In the genomic region with DNA sequence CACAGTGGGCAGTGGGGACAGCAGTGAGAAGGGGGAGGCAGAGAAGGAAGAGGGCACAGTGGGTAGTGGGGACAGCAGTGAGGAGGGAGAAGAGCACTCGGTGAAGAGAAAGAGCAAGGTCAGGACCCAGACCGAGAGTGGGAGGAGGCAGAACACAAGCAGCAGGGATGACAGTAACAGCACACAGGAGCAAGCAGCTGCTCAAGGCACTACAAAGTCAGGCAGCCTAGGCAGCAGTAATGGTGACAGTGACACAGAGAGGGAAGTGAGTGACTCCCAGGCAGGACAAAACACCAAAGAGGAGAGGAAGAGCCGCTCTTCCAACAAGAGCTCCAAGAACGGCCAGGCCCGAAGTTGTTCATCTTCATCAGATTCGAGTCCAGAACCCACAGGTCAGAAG, we compare ENCODE assay signal across 9 mouse cellular contexts. TPM values are rescaled to one million over a fixed set of nuclear protein-coding genes. Genes with fewer than 3 reads are reported as not detected.
DNase-seq lines count a peak whose midpoint lies in the region; ATAC-seq and TF ChIP-seq lines count a peak whose summit lies in the region.
"Had no signal": no experiment of that assay in that cellular context is flagged by ENCODE, and none has a peak within 500 bp of the region (broad histone marks: within the 10 kb centered on the region; RNA-seq: fewer than 3 reads in every experiment).

No protein-coding gene starts in this region.

- peak overlapping the region; percentile 70 for H3K9ac ChIP-seq in neural tube, embryonic 11.5 days (ENCODE audit: low read length)
- no peak overlapping the region for H3K9ac ChIP-seq in forebrain, postnatal 0 days
- peak overlapping the region; percentile 75; the same call in 1 of the 2 replicates for H3K9ac ChIP-seq in liver, embryonic 15.5 days

- peak overlapping the region; percentile 85 for H3K4me2 ChIP-seq in neural tube, embryonic 11.5 days (ENCODE audit: low read depth)
- H3K4me2 ChIP-seq in forebrain, postnatal 0 days (ENCODE audit: low read depth), result peak overlapping the region; percentile 81; the same call in 1 of the 2 replicates
- H3K4me2 ChIP-seq in liver, embryonic 15.5 days, result peak overlapping the region; percentile 97

- no peak for TF ChIP-seq CTCF in forebrain, postnatal 0 days (IDR thresholded peaks at IDR 0.05; ENCODE audit: low read depth)

- peaks cover 22% of the 10 kb centered on the region for H3K4me1 ChIP-seq in neural tube, embryonic 11.5 days (ENCODE audit: control insufficient read depth, insufficient read depth, low read length)
- H3K4me1 ChIP-seq in forebrain, postnatal 0 days (ENCODE audit: insufficient read depth), result peaks cover 15% of the 10 kb centered on the region; the same call in 1 of the 2 replicates
- peaks cover 44% of the 10 kb centered on the region for H3K4me1 ChIP-seq in liver, embryonic 15.5 days (replicated peaks)

- 0 out of 2 replicates have a peak overlapping the region, but pooled peaks have one; percentile 14 for H3K27ac ChIP-seq in neural tube, embryonic 11.5 days (ENCODE audit: low read depth, low read length)
- H3K27ac ChIP-seq in forebrain, postnatal 0 days (ENCODE audit: low read depth, low read length), result peak overlapping the region; percentile 35; the same call in 1 of the 2 replicates
- H3K27ac ChIP-seq in liver, embryonic 15.5 days (replicated peaks), result no peak overlapping the region

- no peak for ATAC-seq in neural tube, embryonic 11.5 days (ENCODE audit: insufficient read depth, low FRiP score, low TSS enrichment)
- ATAC-seq in forebrain, postnatal 0 days, result no peak
- ATAC-seq in liver, embryonic 15.5 days (ENCODE audit: insufficient read depth), result no peak

- H3K36me3 ChIP-seq in neural tube, embryonic 11.5 days (ENCODE audit: control insufficient read depth, insufficient read depth, low read length), result peaks cover 18% of the 10 kb centered on the region
- H3K36me3 ChIP-seq in forebrain, postnatal 0 days (ENCODE audit: insufficient read depth), result peaks cover 61% of the 10 kb centered on the region
- peaks cover 65% of the 10 kb centered on the region for H3K36me3 ChIP-seq in liver, embryonic 15.5 days (replicated peaks)

- no peaks in the 10 kb centered on the region for H3K27me3 ChIP-seq in neural tube, embryonic 11.5 days (ENCODE audit: control insufficient read depth, insufficient read depth, low read length)
- H3K27me3 ChIP-seq in forebrain, postnatal 0 days (ENCODE audit: insufficient read depth, low read length), result no peaks in the 10 kb centered on the region
- H3K27me3 ChIP-seq in liver, embryonic 15.5 days, result no peaks in the 10 kb centered on the region

- WGBS in neural tube, embryonic 11.5 days, result 69% methylated on average over 6 of the region's 6 CpGs
- WGBS in forebrain, postnatal 0 days, result 62% methylated on average over 6 of the region's 6 CpGs
- WGBS in liver, embryonic 15.5 days (ENCODE audit: insufficient replicate concordance), result 74% methylated on average over 6 of the region's 6 CpGs

- peak overlapping the region; percentile 60; the same call in 1 of the 2 replicates for H3K4me3 ChIP-seq in neural tube, embryonic 11.5 days (ENCODE audit: low read depth, low read length)
- H3K4me3 ChIP-seq in forebrain, postnatal 0 days (ENCODE audit: low read depth, low read length), result no peak overlapping the region
- H3K4me3 ChIP-seq in liver, embryonic 15.5 days (replicated peaks), result peak overlapping the region; percentile 74

- no peak for DNase-seq in neural tube, embryonic 11.5 days (ENCODE audit: low spot score)
- DNase-seq in neural tube, embryonic 10.5 days (ENCODE audit: extremely low spot score, low spot score), result no peak
- DNase-seq in forebrain, postnatal 0 days, result no peak
- DNase-seq in urinary bladder, postnatal 36 days (ENCODE audit: low spot score in 2 of 2), result no peak
- no peak for DNase-seq in ovary, postnatal 14 days (ENCODE audit: low spot score)
- no peak for DNase-seq in urinary bladder, postnatal 4 days (ENCODE audit: low spot score in 2 of 2)
- DNase-seq: cerebellum, postnatal 10 days; heart, postnatal 36 days had no signal

- no peaks in the 10 kb centered on the region for H3K9me3 ChIP-seq in neural tube, embryonic 11.5 days (ENCODE audit: control insufficient read depth, low read length)
- H3K9me3 ChIP-seq in forebrain, postnatal 0 days (ENCODE audit: low read length), result no peaks in the 10 kb centered on the region
- H3K9me3 ChIP-seq in liver, embryonic 15.5 days (replicated peaks), result no peaks in the 10 kb centered on the region

RNA-seq across cellular contexts. Expression of a gene that starts 1.6 kb away (rescaled TPM):
- polyA plus RNA-seq in neural tube, embryonic 11.5 days (2014; fragmentation: Nextera tagmentation; extraction: Ambion mirVana), result 91.8 and 96.3 TPM in 2 replicates
- 62.8 and 69.9 TPM in 2 replicates for total RNA-seq in forebrain, postnatal 0 days (2014; rRNA removed)
- polyA plus RNA-seq in forebrain, postnatal 0 days (2015; fragmentation: Nextera tagmentation; extraction: Ambion mirVana), result 102 and 107 TPM in 2 replicates
- 29.4 and 33.9 TPM in 2 replicates for polyA plus RNA-seq in liver, embryonic 15.5 days (2015; fragmentation: Nextera tagmentation; extraction: Ambion mirVana)

RNA-seq across cellular contexts. Expression of a gene that starts 2.0 kb away (rescaled TPM):
- polyA plus RNA-seq in neural tube, embryonic 11.5 days (2014; fragmentation: Nextera tagmentation; extraction: Ambion mirVana), result 21.0 and 23.4 TPM in 2 replicates
- 11.7 and 21.3 TPM in 2 replicates for total RNA-seq in forebrain, postnatal 0 days (2014; rRNA removed)
- 9.9 and 19.5 TPM in 2 replicates for polyA plus RNA-seq in forebrain, postnatal 0 days (2015; fragmentation: Nextera tagmentation; extraction: Ambion mirVana)
- polyA plus RNA-seq in liver, embryonic 15.5 days (2015; fragmentation: Nextera tagmentation; extraction: Ambion mirVana), result 8.6 and 13.6 TPM in 2 replicates

RNA-seq across cellular contexts. Expression of a gene that starts 16.6 kb away (rescaled TPM):
- 4.4 and 5.6 TPM in 2 replicates for polyA plus RNA-seq in neural tube, embryonic 11.5 days (2014; fragmentation: Nextera tagmentation; extraction: Ambion mirVana)
- 35.7 and 148 TPM in 2 replicates for total RNA-seq in forebrain, postnatal 0 days (2014; rRNA removed)
- polyA plus RNA-seq in forebrain, postnatal 0 days (2015; fragmentation: Nextera tagmentation; extraction: Ambion mirVana), result 31.5 and 32.5 TPM in 2 replicates
- polyA plus RNA-seq in liver, embryonic 15.5 days (2015; fragmentation: Nextera tagmentation; extraction: Ambion mirVana), result 0.09 TPM in 1 of 2 replicates, not detected in the other
- total RNA-seq: heart, postnatal 36 days had no signal

RNA-seq across cellular contexts. Expression of a gene that starts 20.7 kb away (rescaled TPM):
- 33.2 and 34.0 TPM in 2 replicates for polyA plus RNA-seq in neural tube, embryonic 11.5 days (2014; fragmentation: Nextera tagmentation; extraction: Ambion mirVana)
- total RNA-seq in forebrain, postnatal 0 days (2014; rRNA removed), result 100 and 110 TPM in 2 replicates
- 30.5 and 42.6 TPM in 2 replicates for polyA plus RNA-seq in forebrain, postnatal 0 days (2015; fragmentation: Nextera tagmentation; extraction: Ambion mirVana)
- polyA plus RNA-seq in liver, embryonic 15.5 days (2015; fragmentation: Nextera tagmentation; extraction: Ambion mirVana), result 11.3 and 12.9 TPM in 2 replicates

RNA-seq across cellular contexts. Expression of a gene that starts 32.4 kb away (rescaled TPM):
- not detected in 2 replicates for polyA plus RNA-seq in neural tube, embryonic 11.5 days (2014; fragmentation: Nextera tagmentation; extraction: Ambion mirVana)
- total RNA-seq in forebrain, postnatal 0 days (2014; rRNA removed), result not detected in 2 replicates
- 0.62 TPM in 1 of 2 replicates, not detected in the other for polyA plus RNA-seq in forebrain, postnatal 0 days (2015; fragmentation: Nextera tagmentation; extraction: Ambion mirVana)
- polyA plus RNA-seq in liver, embryonic 15.5 days (2015; fragmentation: Nextera tagmentation; extraction: Ambion mirVana), result not detected in 2 replicates
- total RNA-seq: heart, postnatal 36 days had no signal
